Mouse (Mus musculus): Measurements from ENCODE around the gene Cpn1. TPM values are rescaled to one million over a fixed set of nuclear protein-coding genes. Genes with fewer than 3 reads are reported as not detected.

Gene Cpn1
- polyA plus RNA-seq, 1 experiment from 2014 or later, result not detected

DNA sequence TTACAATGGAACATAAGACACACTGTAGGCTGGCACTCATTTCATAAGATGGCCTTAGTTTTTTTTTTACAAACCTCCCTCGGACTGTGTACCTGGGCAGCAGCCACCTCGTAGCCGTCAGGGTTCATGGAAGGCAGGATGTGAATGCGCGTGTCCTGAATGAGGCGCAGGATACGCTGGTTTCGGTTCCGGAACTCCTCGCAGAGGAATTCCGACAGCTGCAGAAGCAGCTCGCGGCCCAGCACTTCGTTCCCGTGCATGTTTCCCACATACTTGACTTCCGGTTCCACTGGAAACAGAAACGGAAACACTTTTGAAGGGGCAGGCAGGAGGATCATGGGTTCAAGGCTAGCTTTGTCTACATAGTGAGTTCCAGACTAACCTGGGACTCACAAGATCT is 5.6 kb downstream of the Cpn1 start:
- no peak overlapping the region for H3K4me3 ChIP-seq
- no peaks in the 10 kb centered on the region for H3K36me3 ChIP-seq
- no peak overlapping the region for H3K27ac ChIP-seq
- no peak overlapping the region for H3K4me2 ChIP-seq
- 92% methylated on average over 17 of the region's 17 CpGs for WGBS
- no peaks in the 10 kb centered on the region for H3K9me3 ChIP-seq
- no peak for ATAC-seq (ENCODE audit: insufficient number of reproducible peaks, insufficient read depth, low FRiP score, low TSS enrichment, low read depth)
- peaks cover under 1% of the 10 kb centered on the region for H3K27me3 ChIP-seq
- H3K9ac ChIP-seq, result no peak overlapping the region
- H3K4me1 ChIP-seq, result no peaks in the 10 kb centered on the region

DNA sequence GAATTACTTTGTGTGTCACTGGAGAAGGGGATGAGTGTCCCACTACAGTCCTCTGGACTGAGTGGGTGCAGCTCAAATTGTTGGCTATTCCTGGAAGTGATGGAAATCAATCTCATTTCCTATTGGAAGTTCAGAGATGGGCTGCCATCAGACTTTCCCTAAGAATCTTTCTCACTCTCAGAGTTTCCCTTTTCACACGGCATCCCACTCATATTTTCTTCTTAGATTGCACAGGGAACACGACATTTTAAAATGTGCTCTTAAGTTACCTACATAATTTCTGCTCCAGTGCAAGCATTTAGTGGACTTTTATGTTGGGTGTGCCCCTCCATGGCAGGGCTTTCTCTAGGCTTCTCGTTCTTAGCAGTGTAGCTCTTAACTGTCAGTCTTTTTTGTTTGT is 8.6 kb downstream of the Cpn1 start:
- Histone ChIP-seq H3K27me3 (no peaks in the 10 kb centered on the region), H3K27ac (no peak overlapping the region), H3K4me1 (no peaks in the 10 kb centered on the region), H3K4me2 (no peak overlapping the region), H3K4me3 (no peak overlapping the region), H3K9me3 (no peaks in the 10 kb centered on the region), H3K9ac (no peak overlapping the region), H3K36me3 (no peaks in the 10 kb centered on the region)
- WGBS, result 77% methylated on average over 3 of the region's 3 CpGs
- ATAC-seq (ENCODE audit: insufficient number of reproducible peaks, insufficient read depth, low FRiP score, low TSS enrichment, low read depth), result no peak

DNA sequence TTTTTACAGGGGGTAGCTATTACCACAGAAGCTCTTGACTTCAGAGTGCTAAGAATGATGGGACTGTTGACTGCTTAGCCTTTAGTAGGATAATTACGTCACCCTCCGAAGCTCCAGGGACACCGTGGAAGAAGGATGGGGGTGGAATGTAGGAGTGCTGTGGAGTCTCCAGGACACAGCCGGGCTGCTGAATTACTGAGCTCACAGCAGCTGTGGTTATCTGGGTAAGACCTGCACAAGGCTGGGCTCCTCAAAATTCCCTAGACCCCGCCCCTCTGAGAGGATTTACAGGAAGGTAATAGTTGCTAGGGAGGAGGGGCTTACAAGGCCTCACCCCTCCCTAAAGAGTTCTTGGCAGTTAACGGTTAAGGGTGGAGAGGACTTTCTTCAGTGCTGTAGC is 9.7 kb downstream of the Cpn1 start:
- Histone ChIP-seq H3K9me3 (no peaks in the 10 kb centered on the region), H3K4me1 (no peaks in the 10 kb centered on the region), H3K27me3 (no peaks in the 10 kb centered on the region), H3K4me2 (no peak overlapping the region), H3K36me3 (no peaks in the 10 kb centered on the region), H3K27ac (no peak overlapping the region), H3K4me3 (no peak overlapping the region), H3K9ac (no peak overlapping the region)
- ATAC-seq (ENCODE audit: insufficient number of reproducible peaks, insufficient read depth, low FRiP score, low TSS enrichment, low read depth), result no peak
- 76% methylated on average over 6 of the region's 6 CpGs for WGBS

DNA sequence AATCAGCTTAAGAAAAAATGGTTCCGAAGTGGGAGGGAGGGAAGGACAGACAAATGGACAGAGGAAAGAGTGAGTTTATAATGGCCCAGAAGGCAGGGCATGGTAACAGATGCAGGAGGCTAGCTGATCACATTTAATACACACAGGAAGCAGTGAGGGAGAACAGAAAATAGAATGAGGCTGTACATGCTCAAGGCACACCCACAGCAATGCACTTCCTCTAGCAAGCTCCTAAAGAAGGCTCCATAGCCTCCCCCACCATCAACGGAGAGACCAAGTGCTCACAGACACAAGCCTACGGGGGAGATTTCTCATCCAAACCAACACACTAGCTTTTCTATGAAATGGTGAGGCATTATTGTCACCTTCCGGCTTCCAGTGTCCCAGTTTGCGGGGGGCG is 12.1 kb downstream of the Cpn1 start:
- H3K4me3 ChIP-seq, result no peak overlapping the region
- WGBS, result 93% methylated on average over 6 of the region's 6 CpGs

DNA sequence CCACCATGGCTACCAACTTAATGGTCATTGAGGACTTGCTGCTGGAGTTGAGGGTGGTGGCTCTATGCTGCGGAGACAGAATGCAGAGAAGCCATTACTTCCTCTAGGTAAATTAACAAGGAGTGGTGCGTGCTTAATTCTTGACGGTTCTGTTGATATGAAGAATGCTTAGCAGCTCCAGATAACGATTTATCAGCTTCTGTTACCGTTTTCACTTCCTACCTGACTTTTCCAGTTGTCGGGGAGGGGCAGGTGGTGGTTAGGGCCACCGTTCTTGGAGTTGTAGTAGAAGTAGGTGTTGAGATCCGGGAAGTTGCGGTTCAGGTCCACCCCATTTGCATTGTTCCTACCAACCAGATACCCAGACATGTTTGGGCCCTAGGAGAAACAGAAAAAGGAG is 12.6 kb downstream of the Cpn1 start:
- no peak overlapping the region for H3K27ac ChIP-seq
- WGBS, result 90% methylated on average over 9 of the region's 9 CpGs
- no peak for ATAC-seq (ENCODE audit: insufficient number of reproducible peaks, insufficient read depth, low FRiP score, low TSS enrichment, low read depth)
- H3K9me3 ChIP-seq, result no peaks in the 10 kb centered on the region
- H3K9ac ChIP-seq, result no peak overlapping the region
- H3K36me3 ChIP-seq, result no peaks in the 10 kb centered on the region
- H3K4me3 ChIP-seq, result no peak overlapping the region
- H3K4me1 ChIP-seq, result no peaks in the 10 kb centered on the region
- H3K4me2 ChIP-seq, result no peak overlapping the region
- H3K27me3 ChIP-seq, result no peaks in the 10 kb centered on the region

More for the DNA sequence above, 12.1 kb downstream of the Cpn1 start:
- Histone ChIP-seq H3K9me3 (no peaks in the 10 kb centered on the region), H3K9ac (no peak overlapping the region), H3K27me3 (no peaks in the 10 kb centered on the region), H3K27ac (no peak overlapping the region), H3K36me3 (no peaks in the 10 kb centered on the region), H3K4me2 (no peak overlapping the region), H3K4me1 (no peaks in the 10 kb centered on the region)
- no peak for ATAC-seq (ENCODE audit: insufficient number of reproducible peaks, insufficient read depth, low FRiP score, low TSS enrichment, low read depth)

DNA sequence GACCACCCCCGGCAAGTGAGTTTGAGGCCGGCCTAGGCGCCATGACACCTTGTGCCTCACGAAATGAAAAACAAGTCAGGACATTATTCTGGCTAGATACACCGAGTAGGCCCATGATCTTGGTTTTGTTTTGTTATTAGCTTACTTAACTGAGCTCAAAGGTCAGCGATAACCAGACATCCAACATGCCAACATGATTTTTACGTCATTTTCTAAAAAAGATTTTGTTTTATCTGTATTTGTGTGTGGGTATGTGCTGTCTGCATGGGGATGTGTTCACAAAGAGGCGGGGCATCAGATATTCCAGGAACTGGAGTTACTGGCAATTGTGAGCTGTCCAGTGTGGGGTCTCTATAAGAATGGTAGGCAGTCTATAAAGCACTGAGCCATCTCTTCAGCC is 14.2 kb downstream of the Cpn1 start:
- no peak for ATAC-seq (ENCODE audit: insufficient number of reproducible peaks, insufficient read depth, low FRiP score, low TSS enrichment, low read depth)
- Histone ChIP-seq H3K9ac (no peak overlapping the region), H3K4me2 (no peak overlapping the region), H3K27me3 (no peaks in the 10 kb centered on the region), H3K4me3 (no peak overlapping the region), H3K4me1 (no peaks in the 10 kb centered on the region), H3K9me3 (no peaks in the 10 kb centered on the region), H3K36me3 (no peaks in the 10 kb centered on the region), H3K27ac (no peak overlapping the region)
- WGBS, result 88% methylated on average over 8 of the region's 8 CpGs

DNA sequence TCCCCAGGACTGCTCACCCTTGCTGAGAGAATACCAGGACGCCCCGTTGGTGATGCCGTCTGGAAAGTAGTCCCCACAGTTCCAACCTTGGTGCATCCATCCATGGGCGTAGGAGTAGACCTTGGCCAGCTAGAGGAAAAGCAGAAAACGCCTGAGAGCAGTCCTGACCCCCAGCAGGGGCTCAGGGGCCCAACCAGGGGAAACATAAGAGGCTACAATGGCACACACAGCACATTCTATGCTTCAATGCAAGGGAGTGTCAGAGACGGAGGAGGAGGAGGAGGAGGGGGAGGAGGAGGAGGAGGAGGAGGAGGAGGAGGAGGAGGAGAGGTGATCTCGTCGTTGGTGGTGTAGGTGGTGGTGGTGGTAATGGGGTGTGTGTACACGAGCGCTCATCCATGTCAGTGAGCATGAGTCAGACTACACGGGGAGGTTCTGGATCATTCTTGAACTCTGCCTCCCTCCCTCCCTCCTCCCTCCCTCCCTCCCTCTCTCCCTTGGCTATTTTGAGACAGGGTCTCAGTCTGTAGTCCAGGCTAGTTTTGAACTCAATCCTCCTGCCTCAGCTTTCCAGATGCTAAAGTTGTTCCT is 17.8 kb downstream of the Cpn1 start:
- 54% methylated on average over 10 of the region's 11 CpGs for WGBS
- no peak for ATAC-seq (ENCODE audit: insufficient number of reproducible peaks, insufficient read depth, low FRiP score, low TSS enrichment, low read depth)
- no peak overlapping the region for H3K27ac ChIP-seq

DNA sequence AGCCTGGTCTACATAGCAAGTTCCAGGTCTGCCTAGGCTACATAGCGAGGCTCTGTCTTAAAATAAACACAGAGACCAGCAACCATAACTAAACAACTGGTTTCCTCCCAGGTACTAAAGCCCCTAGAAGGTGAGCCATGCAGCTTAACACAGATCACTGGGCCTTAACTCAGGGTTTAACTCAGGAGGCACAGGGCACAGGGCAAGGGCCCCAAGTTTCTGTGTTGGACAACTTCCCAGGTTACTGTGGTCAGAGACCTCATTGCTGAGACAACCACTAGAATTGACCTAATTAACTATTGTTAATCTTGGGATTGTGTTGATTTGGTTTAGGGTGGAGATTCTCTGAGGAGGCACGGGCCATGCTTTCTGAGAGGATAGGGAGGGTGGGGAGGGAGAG is 19.9 kb downstream of the Cpn1 start:
- Histone ChIP-seq H3K27ac (no peak overlapping the region), H3K4me2 (no peak overlapping the region), H3K4me1 (no peaks in the 10 kb centered on the region), H3K4me3 (no peak overlapping the region), H3K27me3 (peaks cover 3% of the 10 kb centered on the region; the same call in 1 of the 2 replicates), H3K9ac (no peak overlapping the region), H3K9me3 (no peaks in the 10 kb centered on the region), H3K36me3 (no peaks in the 10 kb centered on the region)
- ATAC-seq (ENCODE audit: insufficient number of reproducible peaks, insufficient read depth, low FRiP score, low TSS enrichment, low read depth), result no peak
- WGBS, result 63% methylated on average over 2 of the region's 2 CpGs

More for the DNA sequence above, 17.8 kb downstream of the Cpn1 start:
- no peaks in the 10 kb centered on the region for H3K9me3 ChIP-seq
- H3K4me1 ChIP-seq, result no peaks in the 10 kb centered on the region
- H3K27me3 ChIP-seq, result no peaks in the 10 kb centered on the region; the same call in 1 of the 2 replicates
- H3K36me3 ChIP-seq, result no peaks in the 10 kb centered on the region
- no peak overlapping the region for H3K9ac ChIP-seq
- H3K4me3 ChIP-seq, result no peak overlapping the region
- H3K4me2 ChIP-seq, result no peak overlapping the region

DNA sequence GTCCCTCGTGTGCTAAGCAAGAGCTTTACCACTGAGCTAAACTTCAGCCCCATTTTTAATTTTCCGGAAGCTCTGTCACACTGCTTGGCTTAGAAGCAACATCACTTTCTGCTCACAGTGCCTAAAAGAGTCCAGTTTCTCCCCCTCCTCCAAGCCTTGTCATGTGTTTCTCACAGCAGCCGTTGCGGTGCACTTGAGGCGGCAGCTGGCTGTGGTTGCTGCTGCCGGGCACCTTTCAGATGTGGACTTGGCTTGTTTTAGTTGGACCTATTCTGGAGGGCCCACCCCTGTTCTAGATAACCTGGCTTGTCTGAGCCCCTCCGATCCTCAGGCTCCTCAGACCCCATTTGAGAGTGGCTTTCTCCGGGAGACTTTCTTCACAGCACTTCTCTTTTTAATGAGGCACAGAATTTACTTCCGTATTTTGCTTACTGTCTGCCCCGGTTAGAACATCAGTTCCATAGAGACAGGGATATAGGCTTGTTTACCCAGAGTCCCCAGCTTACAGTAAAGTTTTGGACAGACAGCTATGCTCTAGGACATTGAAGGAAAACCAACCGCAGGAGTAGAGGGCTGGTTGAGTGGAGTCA is 20.8 kb downstream of the Cpn1 start:
- no peaks in the 10 kb centered on the region for H3K36me3 ChIP-seq
- no peak for ATAC-seq (ENCODE audit: insufficient number of reproducible peaks, insufficient read depth, low FRiP score, low TSS enrichment, low read depth)
- H3K9me3 ChIP-seq, result 0 out of 2 replicates have a peak, but pooled peaks cover 3% of the 10 kb centered on the region
- no peak overlapping the region for H3K9ac ChIP-seq
- H3K4me2 ChIP-seq, result no peak overlapping the region
- peaks cover 3% of the 10 kb centered on the region; the same call in 1 of the 2 replicates for H3K27me3 ChIP-seq
- 80% methylated on average over 11 of the region's 11 CpGs for WGBS
- no peak overlapping the region for H3K27ac ChIP-seq
- H3K4me1 ChIP-seq, result no peaks in the 10 kb centered on the region
- H3K4me3 ChIP-seq, result no peak overlapping the region

DNA sequence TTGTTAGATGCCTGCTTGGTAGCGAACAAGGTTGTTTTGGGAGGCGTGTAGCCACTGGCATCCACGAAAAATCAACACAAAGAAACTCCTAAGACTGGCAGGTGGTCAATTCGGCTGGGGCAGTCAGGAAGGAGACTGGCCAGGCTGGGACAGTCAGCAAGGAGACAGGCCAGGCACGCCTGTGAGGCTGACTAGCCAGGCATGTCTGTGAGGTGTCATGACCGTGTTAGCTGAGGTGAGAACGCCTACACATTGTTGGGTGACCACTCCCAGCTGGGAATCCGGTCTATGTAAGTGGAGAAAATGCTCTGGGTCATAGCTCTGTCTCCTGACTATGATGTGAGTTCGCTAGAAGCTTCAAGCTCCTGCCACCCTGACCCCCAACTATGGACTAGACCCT is 23.6 kb downstream of the Cpn1 start:
- 64% methylated on average over 9 of the region's 9 CpGs for WGBS
- no peak for ATAC-seq (ENCODE audit: insufficient number of reproducible peaks, insufficient read depth, low FRiP score, low TSS enrichment, low read depth)
- H3K4me3 ChIP-seq, result no peak overlapping the region
- no peak overlapping the region for H3K27ac ChIP-seq
- peaks cover 3% of the 10 kb centered on the region; the same call in 1 of the 2 replicates for H3K27me3 ChIP-seq
- H3K9ac ChIP-seq, result no peak overlapping the region
- H3K9me3 ChIP-seq, result 0 out of 2 replicates have a peak, but pooled peaks cover 3% of the 10 kb centered on the region
- no peaks in the 10 kb centered on the region for H3K36me3 ChIP-seq
- peaks cover 5% of the 10 kb centered on the region for H3K4me1 ChIP-seq
- H3K4me2 ChIP-seq, result no peak overlapping the region

DNA sequence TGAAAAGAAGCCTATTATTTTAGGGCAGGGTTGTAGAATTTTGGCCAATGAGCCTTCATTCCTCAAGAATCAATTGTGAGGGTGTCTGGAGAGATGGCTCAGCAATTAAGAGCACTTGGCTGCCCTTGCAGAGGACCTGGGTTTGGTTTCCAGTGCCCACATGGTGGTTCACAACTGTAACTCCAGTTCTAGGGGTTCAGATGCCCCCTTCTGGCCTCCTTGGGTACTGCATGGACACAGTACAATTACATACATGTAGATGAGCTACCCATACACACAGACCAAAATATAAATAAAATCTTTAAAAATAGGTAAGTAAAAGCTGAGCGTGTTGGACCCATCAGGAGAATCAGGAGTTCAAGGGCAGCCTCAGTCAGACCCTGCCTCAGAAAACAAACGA is 25.2 kb downstream of the Cpn1 start:
- 85% methylated on average over 2 of the region's 2 CpGs for WGBS
- H3K4me1 ChIP-seq, result peaks cover 12% of the 10 kb centered on the region
- no peak overlapping the region for H3K9ac ChIP-seq
- 0 out of 2 replicates have a peak, but pooled peaks cover 3% of the 10 kb centered on the region for H3K9me3 ChIP-seq
- H3K4me3 ChIP-seq, result no peak overlapping the region
- H3K36me3 ChIP-seq, result no peaks in the 10 kb centered on the region
- no peak overlapping the region for H3K4me2 ChIP-seq
- peaks cover 3% of the 10 kb centered on the region; the same call in 1 of the 2 replicates for H3K27me3 ChIP-seq
- ATAC-seq (ENCODE audit: insufficient number of reproducible peaks, insufficient read depth, low FRiP score, low TSS enrichment, low read depth), result no peak
- no peak overlapping the region for H3K27ac ChIP-seq

DNA sequence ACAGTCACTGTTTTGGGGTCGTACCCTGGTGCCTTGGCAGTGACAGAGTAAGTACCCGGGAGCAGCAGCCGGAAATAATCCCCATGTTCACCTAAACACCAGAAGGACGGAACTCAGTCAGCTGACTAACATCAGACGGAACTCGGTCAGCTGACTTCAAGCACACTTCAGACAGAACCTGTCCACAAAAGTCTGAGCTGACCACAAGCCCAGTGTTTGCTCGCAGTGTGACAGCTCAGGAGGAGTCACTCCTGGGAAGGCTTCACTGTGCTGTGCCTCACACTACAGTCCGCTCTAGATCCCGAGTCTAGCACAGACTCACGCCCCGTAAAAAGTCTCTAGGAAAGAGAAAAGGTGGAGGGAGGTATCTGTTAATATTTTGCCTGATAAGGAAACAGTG is 26.3 kb downstream of the Cpn1 start:
- Histone ChIP-seq H3K36me3 (no peaks in the 10 kb centered on the region), H3K9ac (no peak overlapping the region), H3K27me3 (peaks cover 3% of the 10 kb centered on the region; the same call in 1 of the 2 replicates), H3K4me3 (no peak overlapping the region), H3K4me2 (no peak overlapping the region), H3K4me1 (peaks cover 12% of the 10 kb centered on the region), H3K9me3 (0 out of 2 replicates have a peak, but pooled peaks cover 3% of the 10 kb centered on the region), H3K27ac (no peak overlapping the region)
- 88% methylated on average over 11 of the region's 11 CpGs for WGBS
- ATAC-seq (ENCODE audit: insufficient number of reproducible peaks, insufficient read depth, low FRiP score, low TSS enrichment, low read depth), result no peak

All from embryonic facial prominence, embryonic 13.5 days (tissue).